Mouse (Mus musculus): ENCODE results near the gene Zkscan14.

- TF ChIP-seq EP300 (IDR thresholded peaks at IDR 0.05; ENCODE audit: low read depth) (no peak), CTCF (IDR thresholded peaks at IDR 0.05; ENCODE audit: low read depth) (no peak)
Observed at GRCm38 (mm10) chr5:145217746-145218145, 16.1 kb upstream of the Zkscan14 start.
